Mouse (Mus musculus) liver, adult 2 months (tissue): Measurements from ENCODE around the gene Tcerg1l. TPM values are rescaled to one million over a fixed set of nuclear protein-coding genes. Genes with fewer than 3 reads are reported as not detected.

ENCODE experiments used
- DNase-seq: peaks from one replicate; pipeline ENCODE4 v3.0.0-alpha.2; 2011; ENCODE audit warnings: low read depth, low spot score; ENCODE audit errors: extremely low read depth
- H3K27ac ChIP-seq: fragments of 200-500 bp; replicated peaks from 2 replicates; pipeline ENCODE4 v1.5.1; 2012; ENCODE audit warnings: low read depth, mild to moderate bottlenecking, control low read depth, inconsistent platforms, low read length; ENCODE audit not compliant: insufficient read depth
- H3K27me3 ChIP-seq: fragments of 200-500 bp; 2 replicates; pipeline ENCODE4 v1.6.1; 2012; ENCODE audit warnings: mild to moderate bottlenecking, moderate library complexity, low read length, inconsistent platforms; ENCODE audit not compliant: control insufficient read depth, insufficient read depth
- H3K36me3 ChIP-seq: fragments of 200-500 bp; 2 replicates; pipeline ENCODE4 v1.6.1; 2012; ENCODE audit warnings: low read length, inconsistent platforms; ENCODE audit not compliant: control insufficient read depth, insufficient read depth
- H3K4me1 ChIP-seq: fragments of 200-500 bp; 2 replicates; pipeline ENCODE4 v1.6.1; 2011; ENCODE audit warnings: low read length; ENCODE audit not compliant: control insufficient read depth, insufficient read depth
- H3K4me3 ChIP-seq: fragments of 200-500 bp; 2 replicates; pipeline ENCODE4 v1.5.1; 2011; ENCODE audit warnings: low read depth, mild to moderate bottlenecking, control low read depth, low read length, moderate library complexity; ENCODE audit not compliant: insufficient read depth
- H3K79me2 ChIP-seq: fragments of 200-500 bp; 2 replicates; pipeline ENCODE4 v1.6.1; 2012; ENCODE audit warnings: inconsistent platforms, mild to moderate bottlenecking, low read length, moderate library complexity; ENCODE audit not compliant: control insufficient read depth, insufficient read depth
- H3K9ac ChIP-seq: fragments of 200-500 bp; 2 replicates; pipeline ENCODE4 v1.6.1; 2012; ENCODE audit warnings: low read depth, mild to moderate bottlenecking, control low read depth, inconsistent platforms, low read length
- CTCF ChIP-seq: fragments of 200-500 bp; IDR thresholded peaks from 2 replicates; pipeline ENCODE4 v1.5.1; 2011; ENCODE audit warnings: low read depth, low read length, control low read depth
- POLR2A ChIP-seq: fragments of 200-500 bp; IDR thresholded peaks from 2 replicates; pipeline ENCODE4 v1.6.1; 2011; ENCODE audit warnings: low read length, control low read depth; ENCODE audit not compliant: insufficient read depth; ENCODE audit errors: extremely low read depth
- WGBS: fragments of 180-500 bp; shearing (Covaris S2); methylation state at CpG from one replicate; pipeline ENCODE4 v1.1.7; 2018; 5-methylcytosine and 5-hydroxymethylcytosine counted together
- polyA plus RNA-seq: library from polyadenylated mRNA; depleted of rRNA; stranded (reverse); fragments of >200 nt; gene quantifications from 2 replicates; pipeline ENCODE4 v1.2.3, GENCODE M21; 2012
- total RNA-seq: library from RNA; depleted of rRNA; stranded (reverse); fragments of >200 nt; gene quantifications from 2 replicates; pipeline ENCODE4 v1.2.3, GENCODE M21; 2014

The Tcerg1l gene
- total and polyA plus RNA-seq, 2 experiments: not detected

GRCm38 (mm10) chr7:138427441-138427840 lies 29.9 kb upstream of the Tcerg1l start:
- Histone ChIP-seq H3K4me3 (no peak overlapping the region), H3K27me3 (no peaks in the 10 kb centered on the region), H3K27ac (no peak overlapping the region), H3K9ac (no peak overlapping the region), H3K4me1 (no peaks in the 10 kb centered on the region), H3K36me3 (no peaks in the 10 kb centered on the region), H3K79me2 (no peaks in the 10 kb centered on the region)
- DNase-seq: no peak
- WGBS: 25% methylated on average over 3 of the region's 3 CpGs
- TF ChIP-seq POLR2A: no peak
- TF ChIP-seq CTCF: no peak

- Histone ChIP-seq H3K4me3 (no peak overlapping the region), H3K27me3 (no peaks in the 10 kb centered on the region), H3K79me2 (no peaks in the 10 kb centered on the region), H3K27ac (no peak overlapping the region), H3K9ac (no peak overlapping the region), H3K4me1 (no peaks in the 10 kb centered on the region), H3K36me3 (no peaks in the 10 kb centered on the region)
- no peak for DNase-seq
- 75% methylated on average over 5 of the region's 5 CpGs for WGBS
- no peak for TF ChIP-seq POLR2A
- no peak for TF ChIP-seq CTCF
Measured at GRCm38 (mm10) chr7:138413496-138413895, 16.0 kb upstream of the Tcerg1l start.

DNA sequence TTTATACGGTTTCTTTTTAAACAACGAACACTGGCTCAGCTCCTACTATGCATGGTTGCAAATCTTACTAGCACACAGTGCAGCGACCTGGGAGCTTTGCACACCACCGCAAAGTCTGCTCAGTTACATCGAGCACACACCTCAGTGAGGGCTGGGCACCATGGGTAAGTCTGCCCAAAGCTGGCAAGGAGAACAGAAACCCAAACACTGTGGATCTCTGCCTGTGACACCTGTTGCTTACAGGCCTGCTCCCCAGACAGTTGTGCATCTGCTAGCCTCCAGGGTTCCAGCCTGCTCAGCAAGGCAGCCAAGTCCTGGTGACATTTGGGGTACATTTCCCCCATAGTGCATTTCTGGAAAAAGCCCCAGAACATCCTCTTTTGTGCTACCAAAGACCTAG lies 4.1 kb upstream of the Tcerg1l start:
- H3K27ac ChIP-seq: no peak overlapping the region
- H3K4me1 ChIP-seq: no peaks in the 10 kb centered on the region
- no peak overlapping the region for H3K4me3 ChIP-seq
- TF ChIP-seq POLR2A: no peak
- no peak for TF ChIP-seq CTCF
- H3K79me2 ChIP-seq: no peaks in the 10 kb centered on the region
- no peaks in the 10 kb centered on the region for H3K36me3 ChIP-seq
- no peak overlapping the region for H3K9ac ChIP-seq
- peaks cover 15% of the 10 kb centered on the region for H3K27me3 ChIP-seq
- 88% methylated on average over 5 of the region's 5 CpGs for WGBS
- DNase-seq: no peak

GRCm38 (mm10) chr7:138400506-138401272 lies 3.2 kb upstream of the Tcerg1l start:
- Histone ChIP-seq H3K9ac (no peak overlapping the region), H3K36me3 (no peaks in the 10 kb centered on the region), H3K4me1 (no peaks in the 10 kb centered on the region), H3K27ac (no peak overlapping the region), H3K79me2 (no peaks in the 10 kb centered on the region), H3K27me3 (peaks cover 15% of the 10 kb centered on the region), H3K4me3 (no peak overlapping the region)
- no peak for DNase-seq
- TF ChIP-seq CTCF: no peak
- TF ChIP-seq POLR2A: no peak
- WGBS: 76% methylated on average over 8 of the region's 8 CpGs

DNA sequence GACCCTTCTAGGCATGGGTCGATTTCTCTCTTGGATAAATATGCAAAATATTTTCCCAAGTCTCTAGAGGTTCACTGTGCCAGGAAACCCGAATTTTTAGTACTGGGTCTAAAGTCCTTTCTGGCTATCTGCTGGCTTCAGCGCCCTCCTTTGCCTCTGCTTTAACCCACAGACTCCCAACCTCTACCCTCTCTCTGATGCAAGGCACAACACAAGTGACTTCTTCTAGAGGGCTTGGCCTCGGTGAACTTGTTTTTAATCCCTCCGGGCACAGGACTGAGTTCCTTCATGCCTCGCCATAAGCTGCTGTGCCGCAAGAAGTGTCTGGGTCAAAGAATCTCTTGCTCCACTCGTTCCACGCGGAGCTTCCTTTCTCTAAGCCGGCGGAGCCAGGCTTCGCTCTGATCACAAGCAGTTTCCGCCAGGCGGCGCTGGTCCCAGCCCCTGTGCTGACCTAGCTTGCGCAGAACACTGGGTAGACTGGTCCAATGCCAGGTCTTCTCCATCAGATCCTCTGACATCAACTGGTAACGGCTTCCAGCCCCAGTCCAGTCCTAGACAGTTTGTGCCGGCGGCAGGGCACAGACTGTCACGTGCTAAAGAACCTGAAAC lies 758 bp upstream of the Tcerg1l start:
- H3K27ac ChIP-seq: no peak overlapping the region
- H3K27me3 ChIP-seq: peaks cover 15% of the 10 kb centered on the region
- H3K4me1 ChIP-seq: no peaks in the 10 kb centered on the region
- H3K36me3 ChIP-seq: no peaks in the 10 kb centered on the region
- no peak overlapping the region for H3K4me3 ChIP-seq
- peak; percentile 29 for TF ChIP-seq CTCF
- no peak for TF ChIP-seq POLR2A
- H3K79me2 ChIP-seq: no peaks in the 10 kb centered on the region
- WGBS: 3% methylated on average over 21 of the region's 21 CpGs
- DNase-seq: peak; percentile 15
- H3K9ac ChIP-seq: no peak overlapping the region
